Mouse (Mus musculus) erythroblast, embryonic 14.5 days (primary cell): ENCODE data around the gene Kcne4.

Experiments used
- GATA1 ChIP-seq: IDR thresholded peaks from 2 replicates; pipeline ENCODE4 v1.6.1; 2012; ENCODE audit warnings: low read length, inconsistent platforms, mixed read lengths
- TAL1 ChIP-seq: IDR thresholded peaks from 3 replicates; pipeline ENCODE4 v1.6.1; 2012; ENCODE audit warnings: low read length, inconsistent platforms, mixed read lengths

- TF ChIP-seq TAL1 = no peak
- no peak for TF ChIP-seq GATA1
Measured at GRCm38 (mm10) chr1:78821733-78822430, 5.3 kb downstream of the Kcne4 start.
